Mouse (Mus musculus) spleen, adult 2 months (tissue): ENCODE results near the gene Derl3. TPM values are rescaled to one million over a fixed set of nuclear protein-coding genes. Genes with fewer than 3 reads are reported as not detected.

Experiments
- DNase-seq, 2 experiments: peaks; one replicate each; pipeline versions ENCODE4 v3.0.0 to v3.0.0-alpha.2; 2012 to 2021; ENCODE audit warnings: low spot score in 2 of 2, low read depth in 1 of 2
- H3K27ac ChIP-seq: fragments of 200-500 bp; 2 replicates; pipeline ENCODE4 v1.5.1; 2012; ENCODE audit warnings: low read length, inconsistent platforms; ENCODE audit not compliant: insufficient read depth
- H3K27me3 ChIP-seq: fragments of 200-500 bp; 2 replicates; pipeline ENCODE4 v1.6.1; 2012; ENCODE audit warnings: mild to moderate bottlenecking, moderate library complexity, low read length, inconsistent platforms; ENCODE audit not compliant: control insufficient read depth, insufficient read depth
- H3K36me3 ChIP-seq: fragments of 200-500 bp; 2 replicates; pipeline ENCODE4 v1.6.1; 2012; ENCODE audit warnings: mild to moderate bottlenecking, low read length, inconsistent platforms; ENCODE audit not compliant: control insufficient read depth, insufficient read depth
- H3K4me1 ChIP-seq: fragments of 200-500 bp; 2 replicates; pipeline ENCODE4 v1.6.1; 2011; ENCODE audit warnings: inconsistent platforms; ENCODE audit not compliant: control insufficient read depth, insufficient read depth, insufficient read length
- H3K4me3 ChIP-seq: fragments of 200-500 bp; 2 replicates; pipeline ENCODE4 v1.5.1; 2011; ENCODE audit warnings: mild to moderate bottlenecking, inconsistent platforms; ENCODE audit not compliant: insufficient read depth, insufficient read length; ENCODE audit errors: extremely low read depth
- CTCF ChIP-seq: fragments of 200-500 bp; IDR thresholded peaks from 2 replicates; pipeline ENCODE4 v1.5.1; 2011; ENCODE audit warnings: mild to moderate bottlenecking, inconsistent platforms; ENCODE audit not compliant: insufficient read depth, insufficient read length, insufficient replicate concordance; ENCODE audit errors: extremely low read depth
- POLR2A ChIP-seq: fragments of 200-500 bp; IDR thresholded peaks from 2 replicates; pipeline ENCODE4 v1.6.1; 2011; ENCODE audit warnings: low read depth, low read length, inconsistent platforms
- WGBS: fragments of 180-500 bp; shearing (Covaris S2); methylation state at CpG from one replicate; pipeline ENCODE4 v1.1.7; 2018; 5-methylcytosine and 5-hydroxymethylcytosine counted together
- polyA plus RNA-seq: library from polyadenylated mRNA; depleted of rRNA; stranded (reverse); fragments of >200 nt; gene quantifications from 2 replicates; pipeline ENCODE4 v1.2.3, GENCODE M21; 2012

Derl3 gene
- polyA plus RNA-seq, 1 experiment, result 67.3 TPM

DNA sequence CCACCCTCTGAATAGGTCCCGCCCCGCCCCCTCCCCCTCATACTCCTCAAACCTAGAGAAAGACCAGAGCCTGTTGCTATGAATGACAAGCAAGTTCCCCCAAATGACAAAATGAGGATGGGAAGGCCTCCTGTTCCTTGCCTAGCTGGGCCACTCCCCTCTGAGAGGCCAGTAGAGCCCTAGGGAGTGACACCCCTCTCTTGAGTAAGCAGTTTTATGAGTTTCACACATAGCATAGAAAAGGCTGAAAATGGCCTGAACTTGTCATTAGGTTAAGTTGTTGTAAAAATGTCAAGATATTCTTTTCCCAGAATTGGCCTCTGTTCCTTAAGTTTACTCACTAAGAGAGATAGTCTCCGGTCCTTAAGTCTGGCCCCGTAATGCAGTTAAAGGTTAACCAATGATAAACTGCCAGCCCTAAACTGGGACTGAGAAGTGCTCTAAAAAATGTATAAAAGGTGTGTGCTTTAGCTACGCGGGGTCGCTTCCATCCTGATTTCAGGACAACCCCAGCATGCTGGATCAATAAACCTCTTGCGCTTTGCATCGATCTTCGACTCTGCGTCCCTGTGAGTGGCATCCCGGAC, 40.6 kb upstream of the Derl3 start:
- H3K27ac ChIP-seq, result no peak overlapping the region
- no peak overlapping the region for H3K4me3 ChIP-seq
- no peak for TF ChIP-seq POLR2A
- TF ChIP-seq CTCF, result no peak
- 96% methylated on average over 12 of the region's 12 CpGs for WGBS
- H3K27me3 ChIP-seq, result no peaks in the 10 kb centered on the region
- H3K4me1 ChIP-seq, result no peaks in the 10 kb centered on the region
- DNase-seq, result no peak
- peaks cover 1% of the 10 kb centered on the region; the same call in 1 of the 2 replicates for H3K36me3 ChIP-seq

DNA sequence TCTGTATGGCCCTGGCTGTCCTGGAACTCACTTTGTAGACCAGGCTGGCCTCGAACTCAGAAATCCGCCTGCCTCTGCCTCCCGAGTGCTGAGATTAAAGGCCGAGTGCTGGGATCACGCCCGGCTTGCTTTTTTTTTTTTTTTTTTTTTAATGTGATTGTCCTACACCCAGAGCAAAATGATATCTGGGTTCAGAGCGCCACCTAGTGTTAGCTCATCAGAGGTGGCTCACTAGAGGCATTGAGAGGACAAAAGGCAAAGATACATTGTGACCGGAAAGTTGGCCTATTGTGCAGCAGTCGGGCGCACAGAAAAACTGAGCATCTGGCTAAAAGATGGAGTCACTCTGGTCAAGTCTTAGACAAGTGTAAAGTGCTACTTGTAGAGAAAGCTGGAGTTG, 39.8 kb upstream of the Derl3 start:
- peak; percentile 66 to 78 for DNase-seq
- H3K27ac ChIP-seq, result no peak overlapping the region
- no peaks in the 10 kb centered on the region for H3K27me3 ChIP-seq
- WGBS, result 29% methylated on average over 10 of the region's 10 CpGs
- no peak overlapping the region for H3K4me3 ChIP-seq
- peaks cover 4% of the 10 kb centered on the region; the same call in 1 of the 2 replicates for H3K36me3 ChIP-seq
- no peaks in the 10 kb centered on the region for H3K4me1 ChIP-seq
- peak; percentile 56; the same call in 1 of the 2 replicates for TF ChIP-seq CTCF
- TF ChIP-seq POLR2A, result no peak

DNA sequence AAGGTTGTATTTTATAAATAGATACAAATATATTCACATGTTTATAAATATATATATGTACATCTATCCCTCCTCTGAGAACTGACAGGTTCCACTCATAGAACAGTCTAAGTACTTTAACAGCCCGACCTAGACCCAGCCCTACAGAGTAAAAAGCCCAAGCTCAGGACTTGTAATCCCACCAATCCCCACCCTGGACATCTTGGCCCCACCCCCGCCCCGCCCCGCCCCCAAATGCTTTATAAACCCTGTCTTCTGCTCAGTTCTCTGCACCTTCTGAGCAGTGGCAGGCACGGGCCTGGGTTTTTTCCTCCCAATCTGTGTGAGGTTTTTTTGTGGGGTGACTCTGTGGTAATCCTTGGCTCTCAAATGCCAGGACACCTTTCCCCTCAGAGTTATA, 39.1 kb upstream of the Derl3 start:
- WGBS, result 70% methylated on average over 5 of the region's 5 CpGs
- no peak overlapping the region for H3K4me3 ChIP-seq
- peaks cover 4% of the 10 kb centered on the region; the same call in 1 of the 2 replicates for H3K36me3 ChIP-seq
- no peaks in the 10 kb centered on the region for H3K27me3 ChIP-seq
- DNase-seq, result no peak
- no peak overlapping the region for H3K27ac ChIP-seq
- H3K4me1 ChIP-seq, result peaks cover 4% of the 10 kb centered on the region; the same call in 1 of the 2 replicates
- no peak for TF ChIP-seq CTCF
- TF ChIP-seq POLR2A, result no peak

DNA sequence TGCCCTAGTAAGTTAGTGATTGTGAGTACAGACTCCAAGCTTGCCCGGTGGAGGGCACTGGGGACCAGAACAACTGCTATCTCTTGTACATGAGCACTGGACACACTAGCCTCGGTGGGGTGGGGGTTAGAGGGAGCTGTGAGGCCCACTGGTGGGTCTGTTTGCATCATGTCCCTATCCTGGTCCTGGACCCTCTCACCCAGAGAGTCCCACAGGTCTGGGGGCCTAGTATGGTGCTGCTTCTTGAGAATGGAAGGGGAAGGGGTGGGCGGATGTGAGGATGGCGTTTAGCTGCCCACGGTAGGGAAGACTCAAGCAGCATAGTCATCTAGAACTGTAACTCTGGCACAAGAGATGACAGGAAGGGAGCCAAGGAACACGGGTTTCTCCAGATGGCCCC, 38.4 kb upstream of the Derl3 start:
- peaks cover 4% of the 10 kb centered on the region; the same call in 1 of the 2 replicates for H3K36me3 ChIP-seq
- no peak for DNase-seq
- WGBS, result 87% methylated on average over 6 of the region's 6 CpGs
- TF ChIP-seq POLR2A (no peak), CTCF (no peak)
- no peaks in the 10 kb centered on the region for H3K27me3 ChIP-seq
- H3K27ac ChIP-seq, result no peak overlapping the region
- peaks cover 5% of the 10 kb centered on the region; the same call in 1 of the 2 replicates for H3K4me1 ChIP-seq
- no peak overlapping the region for H3K4me3 ChIP-seq

DNA sequence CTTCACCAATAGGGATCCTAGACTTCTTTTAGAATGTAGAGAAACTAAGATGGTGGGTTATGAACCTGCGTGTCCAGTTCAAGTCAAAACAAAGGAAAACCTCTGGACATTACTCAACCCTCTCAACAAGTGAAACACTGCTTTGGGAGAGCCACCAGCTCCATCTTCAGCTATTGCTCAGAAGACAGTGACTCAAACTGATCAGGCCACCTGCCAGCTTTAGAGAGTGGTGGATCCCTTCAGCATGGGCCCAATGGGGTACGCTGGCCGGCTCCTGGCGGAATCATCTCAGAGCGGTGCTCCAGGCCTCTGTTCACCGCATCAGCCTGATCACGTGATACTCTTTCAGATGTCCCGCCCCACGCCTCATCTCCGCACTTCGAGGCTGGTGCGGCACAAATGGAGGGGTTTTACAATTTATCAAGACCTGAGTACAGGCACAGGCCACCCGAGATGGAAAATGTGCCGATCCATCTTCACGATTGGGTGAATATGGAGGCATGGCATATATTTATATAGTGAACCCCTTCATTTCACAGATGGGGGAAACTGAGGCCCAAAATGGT, 37.7 kb upstream of the Derl3 start:
- peaks cover 5% of the 10 kb centered on the region; the same call in 1 of the 2 replicates for H3K4me1 ChIP-seq
- H3K36me3 ChIP-seq, result peaks cover 4% of the 10 kb centered on the region; the same call in 1 of the 2 replicates
- 95% methylated on average over 15 of the region's 15 CpGs for WGBS
- no peak overlapping the region for H3K4me3 ChIP-seq
- no peaks in the 10 kb centered on the region for H3K27me3 ChIP-seq
- no peak overlapping the region for H3K27ac ChIP-seq
- no peak for TF ChIP-seq CTCF
- no peak for TF ChIP-seq POLR2A
- DNase-seq, result no peak

DNA sequence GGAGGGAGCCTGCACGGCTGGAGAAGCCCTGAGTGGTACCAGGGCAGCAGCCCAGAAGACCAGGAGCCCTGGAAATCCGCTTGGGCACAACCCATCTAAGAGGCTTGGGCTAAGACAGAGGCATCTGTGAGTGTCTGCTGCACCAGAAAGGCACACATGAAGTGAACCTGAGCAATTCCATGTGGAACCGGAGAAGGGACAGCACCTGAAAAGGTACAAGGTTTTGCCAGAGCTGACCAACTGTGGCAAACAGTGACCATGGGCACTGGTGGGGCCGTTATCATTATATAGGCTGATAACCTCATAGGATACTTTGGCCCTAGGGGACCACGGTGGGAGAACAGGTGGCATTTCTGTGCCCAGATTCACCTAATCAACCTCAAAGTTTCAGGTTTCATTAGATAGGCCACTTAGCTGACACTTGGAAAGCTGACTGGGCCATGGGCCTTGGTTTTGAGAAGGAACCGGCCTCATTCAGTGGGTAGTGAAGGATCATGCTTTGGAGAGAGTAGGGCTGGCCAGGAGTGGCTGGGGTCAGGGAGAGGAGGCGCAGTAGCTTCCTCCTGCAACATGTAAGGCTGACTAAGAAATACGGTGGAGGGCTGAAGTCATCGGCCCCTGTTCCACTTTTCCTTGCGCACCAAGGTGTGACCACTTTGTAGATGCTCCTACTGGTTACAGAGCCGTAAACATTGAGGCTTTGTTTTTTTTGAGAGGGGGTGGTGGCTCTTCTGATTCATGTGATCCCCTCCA, 36.9 kb upstream of the Derl3 start:
- 91% methylated on average over 11 of the region's 11 CpGs for WGBS
- Histone ChIP-seq H3K27ac (no peak overlapping the region), H3K27me3 (no peaks in the 10 kb centered on the region), H3K4me3 (no peak overlapping the region), H3K4me1 (peaks cover 5% of the 10 kb centered on the region; the same call in 1 of the 2 replicates), H3K36me3 (peaks cover 4% of the 10 kb centered on the region; the same call in 1 of the 2 replicates)
- TF ChIP-seq CTCF, result no peak
- no peak for DNase-seq

DNA sequence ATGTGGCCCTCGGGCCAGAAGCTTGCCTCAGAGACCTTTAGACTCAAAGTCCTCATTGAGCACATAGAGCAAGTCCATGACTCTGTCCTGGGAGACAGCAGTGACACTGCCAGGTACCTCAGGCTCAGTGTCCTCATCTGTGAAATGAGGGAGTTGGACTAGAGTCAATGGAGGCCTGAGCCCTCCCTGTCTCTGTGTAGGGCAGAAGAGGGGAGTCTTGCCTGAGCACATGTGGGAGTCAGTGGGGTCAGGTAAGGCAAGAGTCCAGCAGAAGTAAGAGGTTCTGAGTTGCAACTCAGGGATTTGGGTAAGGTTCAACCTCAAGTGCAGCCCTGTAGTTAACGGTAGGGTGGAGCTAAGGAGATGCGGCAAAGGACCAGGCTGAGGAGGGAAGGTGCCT, 36.2 kb upstream of the Derl3 start:
- peaks cover 4% of the 10 kb centered on the region; the same call in 1 of the 2 replicates for H3K36me3 ChIP-seq
- 83% methylated on average over 3 of the region's 3 CpGs for WGBS
- TF ChIP-seq CTCF, result no peak
- TF ChIP-seq POLR2A, result no peak
- H3K4me1 ChIP-seq, result peaks cover 5% of the 10 kb centered on the region; the same call in 1 of the 2 replicates
- H3K4me3 ChIP-seq, result no peak overlapping the region
- no peak overlapping the region for H3K27ac ChIP-seq
- no peaks in the 10 kb centered on the region for H3K27me3 ChIP-seq
- DNase-seq, result no peak
